Mouse (Mus musculus): ENCODE measurements around the gene Stfa1. TPM values are rescaled to one million over a fixed set of nuclear protein-coding genes. Genes with fewer than 3 reads are reported as not detected.
"Not testable (repeated sequence)": the region's sequence is repeated elsewhere in the genome, so short reads cannot be mapped to it uniquely, and the experiment has no call there.

Stfa1 gene
- polyA plus RNA-seq (2012; rRNA removed) (3.5 and 6.5 TPM in 2 replicates), polyA plus RNA-seq (2014; fragmentation: Nextera tagmentation; extraction: Ambion mirVana) (5.8 and 13.8 TPM in 2 replicates)

GRCm38 (mm10) chr16:36276796-36277195 is at the start of gene Stfa1:
Stfa1 (plus strand) TSS chr16:36276951.
- WGBS = 83% methylated on average over 4 of the region's 4 CpGs
- H3K27ac ChIP-seq (replicated peaks; ENCODE audit: low read depth, low read length); H3K9ac ChIP-seq (ENCODE audit: low read depth, low read length, severe bottlenecking); H3K4me3 ChIP-seq (replicated peaks; ENCODE audit: low read length); H3K36me3 ChIP-seq (ENCODE audit: control insufficient read depth, insufficient read depth, low read length); H3K9me3 ChIP-seq (ENCODE audit: control insufficient read depth, low read length); DNase-seq (ENCODE audit: low spot score); H3K4me2 ChIP-seq (replicated peaks; ENCODE audit: low read depth, low read length, severe bottlenecking); ATAC-seq (ENCODE audit: low FRiP score, low read depth); H3K4me1 ChIP-seq (ENCODE audit: control insufficient read depth, insufficient read depth, low read length); H3K27me3 ChIP-seq (ENCODE audit: control insufficient read depth, insufficient read depth, low read length): not testable (repeated sequence)

DNA sequence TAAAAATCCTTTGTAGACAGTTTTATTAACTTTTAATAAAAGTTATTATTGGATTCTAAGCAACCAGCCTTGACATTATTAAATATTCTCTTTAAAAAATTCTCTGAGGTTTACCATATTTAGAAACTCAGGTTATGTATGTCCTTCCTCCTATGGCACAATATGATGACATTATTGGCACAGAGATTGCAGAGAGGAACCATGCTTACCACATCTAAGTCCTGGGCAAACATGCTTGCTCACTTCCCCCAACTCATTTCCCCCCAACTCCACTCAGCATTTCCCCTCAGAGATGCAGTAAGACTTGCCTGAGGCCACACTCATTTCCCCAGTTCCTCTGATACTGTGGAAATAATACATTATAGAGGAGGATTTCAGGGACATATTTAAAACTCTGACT is 16.2 kb upstream of the Stfa1 start:
- DNase-seq (ENCODE audit: low spot score); H3K9me3 ChIP-seq (ENCODE audit: control insufficient read depth, low read length); ATAC-seq (ENCODE audit: low FRiP score, low read depth); H3K27me3 ChIP-seq (ENCODE audit: control insufficient read depth, insufficient read depth, low read length); H3K36me3 ChIP-seq (ENCODE audit: control insufficient read depth, insufficient read depth, low read length); H3K4me3 ChIP-seq (replicated peaks; ENCODE audit: low read length); H3K4me2 ChIP-seq (replicated peaks; ENCODE audit: low read depth, low read length, severe bottlenecking); H3K9ac ChIP-seq (ENCODE audit: low read depth, low read length, severe bottlenecking); H3K27ac ChIP-seq (replicated peaks; ENCODE audit: low read depth, low read length); H3K4me1 ChIP-seq (ENCODE audit: control insufficient read depth, insufficient read depth, low read length): not testable (repeated sequence)

GRCm38 (mm10) chr16:36289140-36289539 is 12.4 kb downstream of the Stfa1 start:
- H3K4me1 ChIP-seq (ENCODE audit: control insufficient read depth, insufficient read depth, low read length) = no peaks in the 10 kb centered on the region
- WGBS = 68% methylated on average over 4 of the region's 4 CpGs
- H3K36me3 ChIP-seq (ENCODE audit: control insufficient read depth, insufficient read depth, low read length) = no peaks in the 10 kb centered on the region
- H3K27ac ChIP-seq (replicated peaks; ENCODE audit: low read depth, low read length) = no peak overlapping the region
- H3K4me2 ChIP-seq (replicated peaks; ENCODE audit: low read depth, low read length, severe bottlenecking) = no peak overlapping the region
- no peak overlapping the region for H3K4me3 ChIP-seq (replicated peaks; ENCODE audit: low read length)
- H3K9me3 ChIP-seq (ENCODE audit: control insufficient read depth, low read length) = no peaks in the 10 kb centered on the region
- TF ChIP-seq POLR2A (IDR thresholded peaks at IDR 0.05; ENCODE audit: borderline replicate concordance, extremely low read depth, insufficient read depth, insufficient read length) = no peak
- DNase-seq (ENCODE audit: low spot score) (no peak), ATAC-seq (ENCODE audit: low FRiP score, low read depth) (no peak)
- H3K27me3 ChIP-seq (ENCODE audit: control insufficient read depth, insufficient read depth, low read length) = no peaks in the 10 kb centered on the region
- H3K9ac ChIP-seq (ENCODE audit: low read depth, low read length, severe bottlenecking) = no peak overlapping the region

DNA sequence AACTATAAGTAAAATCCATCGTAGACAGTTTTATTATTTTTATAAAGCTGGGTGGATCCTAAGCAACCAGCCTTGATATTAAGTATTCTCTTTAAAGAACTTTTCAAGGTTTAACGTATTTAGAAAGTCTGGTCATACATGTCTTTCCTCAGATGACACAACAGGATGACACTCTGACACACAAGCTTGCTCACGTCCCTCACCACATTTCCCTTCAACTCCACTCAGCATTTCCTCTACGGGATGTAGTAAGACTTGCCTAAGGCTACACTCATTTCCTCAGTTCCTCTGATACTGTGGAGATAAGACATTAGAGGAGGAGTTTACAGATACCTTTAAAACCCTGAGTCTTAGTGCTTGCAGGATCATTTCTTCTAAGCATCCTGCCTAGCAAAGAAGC is 30.9 kb downstream of the Stfa1 start:
- no peaks in the 10 kb centered on the region for H3K4me1 ChIP-seq (ENCODE audit: control insufficient read depth, insufficient read depth, low read length)
- no peak for TF ChIP-seq POLR2A (IDR thresholded peaks at IDR 0.05; ENCODE audit: borderline replicate concordance, extremely low read depth, insufficient read depth, insufficient read length)
- H3K27ac ChIP-seq (replicated peaks; ENCODE audit: low read depth, low read length) = no peak overlapping the region
- WGBS = 77% methylated on average over 4 of the region's 4 CpGs
- no peaks in the 10 kb centered on the region for H3K27me3 ChIP-seq (ENCODE audit: control insufficient read depth, insufficient read depth, low read length)
- no peak overlapping the region for H3K4me2 ChIP-seq (replicated peaks; ENCODE audit: low read depth, low read length, severe bottlenecking)
- H3K36me3 ChIP-seq (ENCODE audit: control insufficient read depth, insufficient read depth, low read length) = no peaks in the 10 kb centered on the region
- DNase-seq (ENCODE audit: low spot score) (no peak), ATAC-seq (ENCODE audit: low FRiP score, low read depth) (no peak)
- no peak overlapping the region for H3K9ac ChIP-seq (ENCODE audit: low read depth, low read length, severe bottlenecking)
- H3K9me3 ChIP-seq (ENCODE audit: control insufficient read depth, low read length) = no peaks in the 10 kb centered on the region
- no peak overlapping the region for H3K4me3 ChIP-seq (replicated peaks; ENCODE audit: low read length)

- H3K27ac ChIP-seq (replicated peaks; ENCODE audit: low read depth, low read length); DNase-seq (ENCODE audit: low spot score); H3K4me2 ChIP-seq (replicated peaks; ENCODE audit: low read depth, low read length, severe bottlenecking); H3K9me3 ChIP-seq (ENCODE audit: control insufficient read depth, low read length); H3K4me1 ChIP-seq (ENCODE audit: control insufficient read depth, insufficient read depth, low read length); H3K4me3 ChIP-seq (replicated peaks; ENCODE audit: low read length); H3K9ac ChIP-seq (ENCODE audit: low read depth, low read length, severe bottlenecking); ATAC-seq (ENCODE audit: low FRiP score, low read depth); H3K36me3 ChIP-seq (ENCODE audit: control insufficient read depth, insufficient read depth, low read length); H3K27me3 ChIP-seq (ENCODE audit: control insufficient read depth, insufficient read depth, low read length): not testable (repeated sequence)
- 89% methylated on average over 6 of the region's 6 CpGs for WGBS
These were observed 39.4 kb downstream of the Stfa1 start for GRCm38 (mm10) chr16:36316111-36316510.

DNA sequence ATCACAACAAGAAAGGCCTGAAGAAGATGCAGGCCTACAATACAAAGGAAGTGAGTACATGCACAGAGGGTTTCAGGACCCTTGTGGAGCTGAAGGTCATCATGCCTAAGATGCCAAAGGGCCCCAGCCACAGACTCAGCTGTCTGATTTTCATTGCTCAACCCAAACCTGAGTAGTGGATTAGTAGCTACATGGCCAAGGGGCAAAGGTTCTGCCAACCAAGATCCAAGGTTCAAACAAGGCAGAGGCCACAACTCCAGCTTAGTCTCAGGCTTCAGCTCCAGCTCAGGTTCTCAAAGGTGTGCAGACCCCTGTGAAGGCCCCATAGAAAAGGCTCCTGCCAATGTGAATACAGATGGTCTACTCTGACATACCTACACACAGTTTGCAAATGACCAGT is 42.5 kb downstream of the Stfa1 start:
- ATAC-seq (ENCODE audit: low FRiP score, low read depth) = no peak
- TF ChIP-seq POLR2A (IDR thresholded peaks at IDR 0.05; ENCODE audit: borderline replicate concordance, extremely low read depth, insufficient read depth, insufficient read length) = no peak
- no peak overlapping the region for H3K4me2 ChIP-seq (replicated peaks; ENCODE audit: low read depth, low read length, severe bottlenecking)

More for the DNA sequence above, 42.5 kb downstream of the Stfa1 start:
- H3K36me3 ChIP-seq (ENCODE audit: control insufficient read depth, insufficient read depth, low read length) = no peaks in the 10 kb centered on the region
- no peaks in the 10 kb centered on the region for H3K27me3 ChIP-seq (ENCODE audit: control insufficient read depth, insufficient read depth, low read length)
- no peak overlapping the region for H3K9ac ChIP-seq (ENCODE audit: low read depth, low read length, severe bottlenecking)
- no peaks in the 10 kb centered on the region for H3K4me1 ChIP-seq (ENCODE audit: control insufficient read depth, insufficient read depth, low read length)
- DNase-seq (ENCODE audit: low spot score) = no peak
- no peak overlapping the region for H3K27ac ChIP-seq (replicated peaks; ENCODE audit: low read depth, low read length)
- no peaks in the 10 kb centered on the region for H3K9me3 ChIP-seq (ENCODE audit: control insufficient read depth, low read length)
- H3K4me3 ChIP-seq (replicated peaks; ENCODE audit: low read length) = no peak overlapping the region

Data from limb, embryonic 14.5 days (tissue).